Comparison of ENCODE assay signal across 10 mouse cellular contexts in genomic region chr1:92787221-92787620, GRCm38 (mm10). TPM values are rescaled to one million over a fixed set of nuclear protein-coding genes. Genes with fewer than 3 reads are reported as not detected.
A peak's percentile ranks its signal among the peaks of the same experiment; 100 is the strongest.
DNase-seq lines count a peak whose midpoint lies in the region; ATAC-seq lines count a peak whose summit lies in the region.
"Had no signal": no experiment of that assay in that cellular context is flagged by ENCODE, and none has a peak within 500 bp of the region (broad histone marks: within the 10 kb centered on the region; RNA-seq: fewer than 3 reads in every experiment).

No protein-coding gene starts in this region.

- ATAC-seq in heart, embryonic 16.5 days (replicated peaks; ENCODE audit: extremely low read depth, insufficient read depth, low FRiP score), result peak; percentile 84

- H3K27ac ChIP-seq in heart, embryonic 16.5 days (ENCODE audit: low read length), result peak overlapping the region; percentile 94
- H3K27ac ChIP-seq: hindbrain, embryonic 15.5 days; neural tube, embryonic 15.5 days had no signal

- DNase-seq in testis, postnatal 10 days (ENCODE audit: low spot score), result peak; percentile 47
- DNase-seq in testis, postnatal 14 days (ENCODE audit: low spot score), result no peak
- peak; percentile 66 for DNase-seq in fibroblast of lung, adult 2 months (ENCODE audit: low read depth)
- peak; percentile 9 for DNase-seq in telencephalon, adult 2 months (ENCODE audit: low read depth, low spot score)
- no peak for DNase-seq in adrenal gland, adult (ENCODE audit: inconsistent age in 2 of 2, low spot score in 1 of 2)
- DNase-seq in thymus, postnatal 36 days, result no peak
- no peak for DNase-seq in right cerebral cortex, postnatal 36 days (ENCODE audit: low spot score in 2 of 2)

- H3K4me1 ChIP-seq in heart, embryonic 16.5 days (ENCODE audit: control insufficient read depth, insufficient read depth, low read length), result peaks cover 29% of the 10 kb centered on the region

- H3K9me3 ChIP-seq in heart, embryonic 16.5 days (replicated peaks; ENCODE audit: control insufficient read depth, low read length), result no peaks in the 10 kb centered on the region
- H3K9me3 ChIP-seq: hindbrain, embryonic 15.5 days; neural tube, embryonic 15.5 days had no signal

- 28% methylated on average over 8 of the region's 8 CpGs for WGBS in heart, embryonic 16.5 days

- no peaks in the 10 kb centered on the region for H3K36me3 ChIP-seq in heart, embryonic 16.5 days (ENCODE audit: control insufficient read depth, insufficient read depth)
- H3K36me3 ChIP-seq: hindbrain, embryonic 15.5 days; neural tube, embryonic 15.5 days had no signal

- H3K4me2 ChIP-seq in heart, embryonic 16.5 days (ENCODE audit: low read depth, low read length), result no peak overlapping the region
- H3K4me2 ChIP-seq: hindbrain, embryonic 15.5 days; neural tube, embryonic 15.5 days had no signal

- H3K9ac ChIP-seq in heart, embryonic 16.5 days (ENCODE audit: low read length), result peak overlapping the region; percentile 61
- H3K9ac ChIP-seq: hindbrain, embryonic 15.5 days; neural tube, embryonic 15.5 days had no signal

- no peak overlapping the region for H3K4me3 ChIP-seq in heart, embryonic 16.5 days (ENCODE audit: low read length)
- H3K4me3 ChIP-seq: hindbrain, embryonic 15.5 days; neural tube, embryonic 15.5 days had no signal

- no peaks in the 10 kb centered on the region for H3K27me3 ChIP-seq in heart, embryonic 16.5 days (ENCODE audit: control insufficient read depth, insufficient read depth, low read length)
- H3K27me3 ChIP-seq: hindbrain, embryonic 15.5 days; neural tube, embryonic 15.5 days had no signal

RNA-seq across cellular contexts. Expression of gene Gpc1, which starts 44.2 kb away (rescaled TPM):
- 68.0 and 70.4 TPM in 2 replicates for polyA plus RNA-seq in heart, embryonic 16.5 days (2015; fragmentation: Nextera tagmentation; extraction: Ambion mirVana)

Comparison
In these comparisons a context has a peak if more than half of its experiments do, and no peak if none do; other contexts are left out.
1. DNase-seq: peak in testis, postnatal 10 days (single experiment), fibroblast of lung, adult 2 months (single experiment) and telencephalon, adult 2 months (single experiment); none in testis, postnatal 14 days (single experiment), adrenal gland, adult (0 of 2), thymus, postnatal 36 days (0 of 2) and right cerebral cortex, postnatal 36 days (0 of 2).